Mouse (Mus musculus) thymus, postnatal 4 days (tissue): ENCODE results near the gene Gm21921.
"Not testable (repeated sequence)": the region's sequence is repeated elsewhere in the genome, so short reads cannot be mapped to it uniquely, and the experiment has no call there.

Experiments
- DNase-seq: peaks from one replicate; pipeline ENCODE4 v3.0.0; 2021

The Gm21921 gene

DNA sequence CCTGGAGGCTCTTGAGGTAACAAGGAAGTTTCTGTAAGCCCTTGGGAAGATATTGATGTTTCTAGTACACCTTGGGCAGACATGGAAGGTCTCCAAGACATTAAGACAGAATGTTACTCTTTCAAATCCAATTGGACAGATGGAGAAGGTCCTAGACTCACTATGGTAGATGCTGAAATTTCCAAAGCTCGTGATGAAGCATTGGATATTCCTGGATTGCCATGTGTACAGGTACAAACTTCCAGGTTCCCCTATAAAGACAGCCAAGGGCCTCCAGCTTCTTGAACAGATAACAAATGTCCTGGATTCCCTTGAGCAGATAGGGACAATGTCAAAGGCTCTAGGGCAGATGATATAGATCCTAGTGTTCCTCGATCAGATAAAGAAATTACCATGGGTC, at the start of gene Gm21921:
Gene Gm21921 (minus strand): TSS at position 101 of the 400 bp plus-strand sequence.
- DNase-seq = not testable (repeated sequence)
